Mouse (Mus musculus) CH12.LX (cell line): Measurements from ENCODE around the gene Tars. TPM values are rescaled to one million over a fixed set of nuclear protein-coding genes. Genes with fewer than 3 reads are reported as not detected.

Source experiments
- DNase-seq: peaks from one replicate; pipeline ENCODE4 v3.0.0-alpha.2; 2013; ENCODE audit errors: extremely low read depth
- H3K27ac ChIP-seq: 2 replicates; pipeline ENCODE4 v1.5.1; 2012; ENCODE audit warnings: low read depth, mild to moderate bottlenecking, control low read depth, moderate library complexity; ENCODE audit not compliant: insufficient read depth
- H3K27me3 ChIP-seq: replicated peaks from 2 replicates; pipeline ENCODE3; 2012; ENCODE audit warnings: inconsistent platforms
- H3K36me3 ChIP-seq, 2 experiments: replicated peaks in 1 of 2; 2 replicates each; pipeline versions ENCODE3 to v1.6.1; 2012; ENCODE audit warnings: inconsistent platforms in 1 of 2, low read length in 1 of 2, mild to moderate bottlenecking in 1 of 2, mixed read lengths in 1 of 2, moderate library complexity in 1 of 2; ENCODE audit not compliant: control insufficient read depth in 1 of 2, insufficient read depth in 1 of 2
- H3K4me1 ChIP-seq, 2 experiments: 2 replicates each; pipeline ENCODE4 v1.6.1; 2012; ENCODE audit warnings: inconsistent platforms in 1 of 2, moderate library complexity in 1 of 2; ENCODE audit not compliant: insufficient read depth in 2 of 2, control insufficient read depth in 1 of 2
- H3K4me2 ChIP-seq: 2 replicates; pipeline ENCODE4 v1.6.1; 2012; ENCODE audit warnings: low read depth, mild to moderate bottlenecking, control low read depth; ENCODE audit not compliant: poor library complexity, insufficient read depth, severe bottlenecking
- H3K4me3 ChIP-seq, 3 experiments: fragments of 150-350 bp in 1 of 3; sonication (generic) in 1 of 3; replicated peaks in 1 of 3; 2 replicates each; pipeline versions ENCODE3 to v1.5.1; 2011 to 2012; ENCODE audit warnings: low read depth in 2 of 3, low read length in 2 of 3, mild to moderate bottlenecking in 2 of 3, moderate library complexity in 2 of 3, control low read depth in 1 of 3, improper control_type of control experiment in 1 of 3, inconsistent platforms in 1 of 3, mixed read lengths in 1 of 3; ENCODE audit not compliant: poor library complexity in 1 of 3
- H3K79me2 ChIP-seq: replicated peaks from 2 replicates; pipeline ENCODE4 v1.6.1; 2012; ENCODE audit warnings: mild to moderate bottlenecking, moderate library complexity; ENCODE audit not compliant: control insufficient read depth, poor library complexity, insufficient read depth, severe bottlenecking; ENCODE audit errors: extremely low read depth
- H3K9ac ChIP-seq: 2 replicates; pipeline ENCODE4 v1.6.1; 2012; ENCODE audit warnings: low read depth, mild to moderate bottlenecking, control low read depth, moderate library complexity; ENCODE audit not compliant: insufficient read depth
- H3K9me3 ChIP-seq: replicated peaks from 2 replicates; pipeline ENCODE3; 2012; ENCODE audit warnings: low read length, inconsistent platforms, mixed read lengths
- CHD1 ChIP-seq: IDR thresholded peaks from 2 replicates; pipeline ENCODE4 v1.6.1; 2012; ENCODE audit warnings: low read depth, low read length, improper control_type of control experiment, inconsistent platforms
- CHD2 ChIP-seq: IDR thresholded peaks from 2 replicates; pipeline ENCODE4 v1.6.1; 2011; ENCODE audit warnings: low read length, improper control_type of control experiment
- E2F4 ChIP-seq: IDR thresholded peaks from 2 replicates; pipeline ENCODE4 v1.6.1; 2011; ENCODE audit warnings: low read depth, low read length, improper control_type of control experiment; ENCODE audit not compliant: insufficient replicate concordance
- ELF1 ChIP-seq: IDR thresholded peaks from 2 replicates; pipeline ENCODE4 v1.6.1; 2014; ENCODE audit warnings: low read depth, mild to moderate bottlenecking, inconsistent platforms, low read length, improper control_type of control experiment
- IRF4 ChIP-seq: IDR thresholded peaks from 2 replicates; pipeline ENCODE4 v1.6.1; 2014; ENCODE audit warnings: low read depth, mild to moderate bottlenecking, inconsistent platforms, low read length, improper control_type of control experiment
- JUND ChIP-seq: conservative IDR thresholded peaks from 2 replicates; pipeline ENCODE4 v1.6.1; 2011; ENCODE audit warnings: low read depth, low read length, improper control_type of control experiment
- MAX ChIP-seq: IDR thresholded peaks from 2 replicates; pipeline ENCODE4 v1.6.1; 2011; ENCODE audit warnings: low read length, improper control_type of control experiment
- MAZ ChIP-seq: IDR thresholded peaks from 2 replicates; pipeline ENCODE4 v1.6.1; 2012; ENCODE audit warnings: low read depth, mild to moderate bottlenecking, inconsistent platforms, low read length, improper control_type of control experiment, moderate library complexity
- MXI1 ChIP-seq: IDR thresholded peaks from 2 replicates; pipeline ENCODE4 v1.6.1; 2011; ENCODE audit warnings: mild to moderate bottlenecking, low read depth, low read length, improper control_type of control experiment
- NELFE ChIP-seq: IDR thresholded peaks from 2 replicates; pipeline ENCODE4 v1.6.1; 2011; ENCODE audit warnings: low read depth, low read length, improper control_type of control experiment
- PAX5 ChIP-seq: IDR thresholded peaks from 2 replicates; pipeline ENCODE4 v1.6.1; 2012; ENCODE audit warnings: low read length, inconsistent platforms, mixed read lengths
- RCOR1 ChIP-seq: conservative IDR thresholded peaks from 2 replicates; pipeline ENCODE4 v1.6.1; 2012; ENCODE audit warnings: low read depth, mild to moderate bottlenecking, inconsistent platforms, low read length, improper control_type of control experiment
- SIN3A ChIP-seq: IDR thresholded peaks from 2 replicates; pipeline ENCODE4 v1.6.1; 2012; ENCODE audit warnings: low read length, improper control_type of control experiment, inconsistent platforms
- UBTF ChIP-seq: IDR thresholded peaks from 2 replicates; pipeline ENCODE4 v1.6.1; 2012; ENCODE audit warnings: low read depth, mild to moderate bottlenecking, inconsistent platforms, low read length, improper control_type of control experiment, moderate library complexity
- USF1 ChIP-seq: IDR thresholded peaks from 2 replicates; pipeline ENCODE4 v1.6.1; 2014; ENCODE audit warnings: low read depth, mild to moderate bottlenecking, inconsistent platforms, low read length, improper control_type of control experiment
- USF2 ChIP-seq: conservative IDR thresholded peaks from 2 replicates; pipeline ENCODE4 v1.6.1; 2011; ENCODE audit warnings: low read depth, low read length, improper control_type of control experiment
- ZKSCAN1 ChIP-seq: IDR thresholded peaks from 2 replicates; pipeline ENCODE4 v1.6.1; 2012; ENCODE audit warnings: low read depth, inconsistent platforms, low read length, improper control_type of control experiment, borderline replicate concordance
- ZMIZ1 ChIP-seq: IDR thresholded peaks from 2 replicates; pipeline ENCODE4 v1.6.1; 2012; ENCODE audit warnings: low read depth, mild to moderate bottlenecking, inconsistent platforms, low read length, improper control_type of control experiment
- dilution Hi-C: fragments of 300-500 bp; cut with MboI; formaldehyde crosslinking; loops from 2 replicates; pipeline ENCODE4 v1.14.3; 2020; ENCODE audit warnings: low sequenced_read_pairs; ENCODE audit not compliant: extremely low pct_unique_long_range_greater_than_20kb, extremely low pct_ligation_motif_present
- in situ Hi-C: fragments of 300-500 bp; cut with MboI; formaldehyde crosslinking; loops from 3 replicates; pipeline ENCODE4 v1.14.3; 2019; ENCODE audit warnings: low sequenced_read_pairs, low pct_ligation_motif_present, low pct_unique_long_range_greater_than_20kb, mixed read lengths
- polyA plus RNA-seq: library from polyadenylated mRNA; unstranded; fragments of >175 nt; gene quantifications from 2 replicates; pipeline ENCODE4 v1.2.1, GENCODE M21; 2012; ENCODE audit warnings: low read depth; ENCODE audit not compliant: insufficient read length
- total RNA-seq, 2 experiments: library from RNA; depleted of rRNA; stranded (reverse); fragments of 300-350 nt in 1 of 2; fragments of >200 nt in 1 of 2; gene quantifications; 2 replicates each; pipeline ENCODE4 v1.2.3; 2012 to 2014

Gene Tars
- total and polyA plus RNA-seq, 3 experiments, result 114 to 217 (median 189) TPM

DNA sequence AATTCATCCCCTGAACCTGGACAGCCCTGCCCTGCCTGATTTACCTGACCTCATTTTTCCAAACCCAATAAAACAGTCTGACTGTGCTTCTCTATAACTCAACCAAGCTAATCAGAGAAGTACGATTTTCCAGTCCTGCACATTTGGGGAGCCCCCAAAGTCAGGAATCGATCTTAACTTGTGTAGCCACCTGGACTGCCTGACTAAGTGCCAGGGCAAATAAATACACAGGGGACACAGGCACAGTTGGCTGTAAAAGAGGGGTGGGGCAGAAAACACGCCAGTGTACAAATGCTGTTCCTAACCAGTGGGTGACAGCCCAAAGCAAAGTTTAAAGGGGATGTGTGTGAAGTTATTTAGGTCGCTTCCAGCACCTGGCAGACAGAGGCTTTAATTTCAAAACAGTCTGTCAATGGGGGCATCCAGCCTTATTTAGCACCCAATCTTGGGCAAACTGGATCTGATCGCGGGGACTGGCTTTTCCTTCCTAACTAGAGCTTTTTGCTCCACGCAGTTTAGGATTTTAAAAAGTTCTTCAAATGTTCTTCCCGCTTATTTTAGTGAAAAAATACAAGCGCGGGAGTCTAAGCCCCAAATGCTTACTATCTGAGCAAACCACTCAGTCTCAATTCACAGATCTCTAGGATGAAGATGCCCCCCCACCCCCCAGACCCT, 652 bp downstream of the Tars start:
- in situ Hi-C loops, result loop anchor here (25.0 kb wide), 1 partner anchor 912 kb away; the partner anchor contains the start of genes Brix1 and Rad1
- Histone ChIP-seq H3K27ac (no peak overlapping the region), H3K9ac (peak overlapping the region; percentile 85), H3K9me3 (no peaks in the 10 kb centered on the region), H3K4me3 (peak overlapping the region; percentile 77 to 97 (median 80)), H3K79me2 (peaks cover 46% of the 10 kb centered on the region), H3K27me3 (peaks cover under 1% of the 10 kb centered on the region), H3K4me1 (peaks cover 5 to 32% of the 10 kb centered on the region in 2 experiments; a peak in 3 of 4 replicates), H3K36me3 (peaks cover 28 to 40% of the 10 kb centered on the region in 2 experiments), H3K4me2 (peak overlapping the region; percentile 39)
- peak; percentile 55 for DNase-seq
- TF ChIP-seq MAX, result peak; percentile 38; the same call in 1 of the 2 replicates
- peak; percentile 33; the same call in 1 of the 2 replicates for TF ChIP-seq MAZ
- no peak for TF ChIP-seq CHD2
- TF ChIP-seq ZKSCAN1, result no peak
- no peak for TF ChIP-seq USF2
- TF ChIP-seq MXI1, result peak; percentile 55
- peak; percentile 75 for TF ChIP-seq SIN3A
- 0 out of 2 replicates have a peak, but pooled peaks have one; percentile 16 for TF ChIP-seq ZMIZ1
- TF ChIP-seq E2F4, result no peak
- TF ChIP-seq CHD1, result peak; percentile 62; the same call in 1 of the 2 replicates
- TF ChIP-seq NELFE, result no peak
- dilution Hi-C loops, result no loop called here

DNA sequence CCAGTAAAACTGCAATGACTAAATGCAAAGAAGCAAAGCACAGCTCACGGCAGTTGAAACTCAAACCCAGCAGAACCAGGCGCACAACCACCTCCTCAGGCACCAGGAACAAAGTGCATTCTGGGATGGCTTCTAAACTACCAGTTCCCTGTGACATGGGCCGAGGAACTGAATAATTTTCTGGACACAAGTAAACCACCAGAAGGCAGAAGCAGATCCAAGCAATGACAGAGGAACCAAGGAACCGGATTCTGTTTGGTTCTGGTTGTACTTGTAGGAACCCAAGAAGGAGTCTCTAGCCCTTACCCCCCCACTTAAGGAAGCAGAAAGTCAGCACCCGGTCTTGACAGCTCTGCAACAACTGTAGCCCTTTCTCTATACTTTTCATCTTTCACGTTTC, 3.0 kb downstream of the Tars start:
- dilution Hi-C loops (no loop called here), in situ Hi-C loops (loop anchor here (25.0 kb wide), 1 partner anchor 909 kb away; the partner anchor contains the start of genes Brix1 and Rad1)
- H3K4me3 ChIP-seq, result no peak overlapping the region
- H3K4me1 ChIP-seq, result peaks cover 5 to 32% of the 10 kb centered on the region in 2 experiments; a peak in 3 of 4 replicates
- no peak for DNase-seq
- H3K27ac ChIP-seq, result no peak overlapping the region
- H3K36me3 ChIP-seq, result peaks cover 50 to 64% of the 10 kb centered on the region in 2 experiments
- H3K27me3 ChIP-seq, result no peaks in the 10 kb centered on the region
- peaks cover 51% of the 10 kb centered on the region for H3K79me2 ChIP-seq
- no peak overlapping the region for H3K4me2 ChIP-seq
- H3K9ac ChIP-seq, result no peak overlapping the region
- H3K9me3 ChIP-seq, result no peaks in the 10 kb centered on the region
- no peak for TF ChIP-seq ZKSCAN1
- no peak for TF ChIP-seq NELFE
- no peak for TF ChIP-seq ELF1
- no peak for TF ChIP-seq USF1
- TF ChIP-seq PAX5, result no peak
- no peak for TF ChIP-seq MAX
- TF ChIP-seq SIN3A, result no peak
- TF ChIP-seq JUND, result no peak
- no peak for TF ChIP-seq UBTF
- no peak for TF ChIP-seq IRF4
- TF ChIP-seq RCOR1, result no peak
- TF ChIP-seq, all 38 proteins: peak for 0
